Mouse (Mus musculus) heart, postnatal 0 days (tissue): Measurements from ENCODE around the gene Nxnl1.

ENCODE experiments used
- CTCF ChIP-seq: IDR thresholded peaks from 2 replicates; pipeline ENCODE4 v1.5.1; 2016; ENCODE audit warnings: antibody characterized with exemption, control low read depth, low read depth
- EP300 ChIP-seq: IDR thresholded peaks from 2 replicates; pipeline ENCODE4 v1.6.1; 2016; ENCODE audit warnings: antibody characterized with exemption, low read depth

- TF ChIP-seq CTCF (no peak), EP300 (no peak; the same call in 1 of the 2 replicates)
These were observed 25.3 kb upstream of the Nxnl1 start, which contains the start of gene Pgls for GRCm38 (mm10) chr8:71591471-71592373.
